8 mouse cellular contexts compared by ENCODE assay signal in the genomic region with DNA sequence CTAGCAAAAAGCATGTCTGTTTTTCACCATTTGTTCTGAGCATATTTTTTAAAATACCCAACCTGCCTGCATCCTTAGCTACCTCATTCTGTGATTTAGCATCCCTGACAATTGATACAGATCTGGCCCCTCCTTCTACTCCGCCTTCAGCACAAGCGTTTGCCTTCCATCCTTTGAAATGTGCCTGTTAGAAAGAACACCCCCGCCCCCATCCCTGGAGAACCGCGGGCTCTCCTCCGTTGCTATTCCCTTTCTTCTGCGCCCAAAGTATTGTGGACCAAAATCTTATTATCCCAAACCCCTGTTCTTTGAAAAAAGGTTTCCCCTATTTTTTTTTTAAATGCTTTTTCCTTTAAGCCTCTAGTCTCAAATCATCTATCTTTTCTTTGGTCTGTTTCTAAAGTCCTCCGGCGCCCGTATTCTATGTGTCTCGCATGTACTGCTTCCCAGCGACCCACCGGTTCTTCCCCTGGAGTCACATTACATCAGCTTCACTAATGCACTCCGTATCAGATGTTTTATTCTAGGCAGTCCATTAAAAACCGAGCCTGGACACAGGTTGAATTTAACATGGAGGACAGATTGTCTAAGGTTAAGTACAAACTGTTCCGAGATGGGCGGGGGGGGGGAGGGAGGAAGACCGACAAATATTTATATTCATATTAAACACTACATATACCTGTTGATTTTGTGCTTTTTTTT. TPM values are rescaled to one million over a fixed set of nuclear protein-coding genes. Genes with fewer than 3 reads are reported as not detected.
DNase-seq lines count a peak whose midpoint lies in the region; ATAC-seq and TF ChIP-seq lines count a peak whose summit lies in the region.

No protein-coding gene starts in this region.

- H3K36me3 ChIP-seq in forebrain, embryonic 15.5 days, result peaks cover under 1% of the 10 kb centered on the region; the same call in 1 of the 2 replicates
- no peaks in the 10 kb centered on the region for H3K36me3 ChIP-seq in limb, embryonic 10.5 days

- TF ChIP-seq CTCF in brain, embryonic 14.5 days (IDR thresholded peaks at IDR 0.05; ENCODE audit: borderline replicate concordance, extremely low read depth, insufficient read depth, insufficient read length), result no peak

- WGBS in forebrain, embryonic 15.5 days, result under 1% methylated on average over 18 of the region's 18 CpGs
- under 1% methylated on average over 18 of the region's 18 CpGs for WGBS in limb, embryonic 10.5 days

- no peaks in the 10 kb centered on the region for H3K9me3 ChIP-seq in forebrain, embryonic 15.5 days
- H3K9me3 ChIP-seq in limb, embryonic 10.5 days (replicated peaks), result no peaks in the 10 kb centered on the region

- peaks cover 43% of the 10 kb centered on the region for H3K4me1 ChIP-seq in forebrain, embryonic 15.5 days
- peaks cover 22% of the 10 kb centered on the region for H3K4me1 ChIP-seq in limb, embryonic 10.5 days

- peak overlapping the region; percentile 63 for H3K4me2 ChIP-seq in forebrain, embryonic 15.5 days (replicated peaks)

- H3K27me3 ChIP-seq in forebrain, embryonic 15.5 days, result no peaks in the 10 kb centered on the region
- peaks cover 56% of the 10 kb centered on the region for H3K27me3 ChIP-seq in limb, embryonic 10.5 days (ENCODE audit: low read depth, poor library complexity, severe bottlenecking)

- peak overlapping the region; percentile 63 for H3K4me3 ChIP-seq in forebrain, embryonic 15.5 days
- peak overlapping the region; percentile 71 for H3K4me3 ChIP-seq in limb, embryonic 10.5 days

- peak; percentile 29 for ATAC-seq in forebrain, embryonic 15.5 days (replicated peaks)
- no peak for ATAC-seq in erythroid progenitor cell, adult 5-6 weeks (replicated peaks; ENCODE audit: low FRiP score, poor library complexity, severe bottlenecking)

- H3K27ac ChIP-seq in forebrain, embryonic 15.5 days (replicated peaks), result peak overlapping the region; percentile 78
- no peak overlapping the region for H3K27ac ChIP-seq in limb, embryonic 10.5 days

- peak; percentile 56 for DNase-seq in embryo, embryonic 10 days (ENCODE audit: low spot score)
- no peak for DNase-seq in embryo, embryonic 9.5 days (ENCODE audit: extremely low spot score)
- DNase-seq in brain, embryonic 14.5 days (ENCODE audit: low read depth), result peak; percentile 82
- no peak for DNase-seq in limb, embryonic 10.5 days (ENCODE audit: low spot score)
- DNase-seq in retina, embryonic 14.5 days (ENCODE audit: low spot score), result peak; percentile 35
- no peak for DNase-seq in spleen, adult 18-20 months

- H3K9ac ChIP-seq in forebrain, embryonic 15.5 days (replicated peaks), result peak overlapping the region; percentile 72

- TF ChIP-seq POLR2A in brain, embryonic 14.5 days (IDR thresholded peaks at IDR 0.05; ENCODE audit: borderline replicate concordance, extremely low read depth, insufficient read depth, insufficient read length, poor library complexity, severe bottlenecking), result no peak

RNA-seq across cellular contexts. Expression of a gene that starts 0.6 kb away (rescaled TPM):
- polyA plus RNA-seq in brain, embryonic 14.5 days (2012; rRNA removed), result 1,464 and 1,575 TPM in 2 replicates
- 1,253 and 1,277 TPM in 2 replicates for polyA plus RNA-seq in forebrain, embryonic 15.5 days (2015; fragmentation: Nextera tagmentation; extraction: Ambion mirVana)
- 25.7 and 33.5 TPM in 2 replicates for polyA plus RNA-seq in limb, embryonic 10.5 days (2016; fragmentation: Nextera tagmentation; extraction: Ambion mirVana)
- total RNA-seq in erythroid progenitor cell, adult 5-6 weeks (2015; ENCODE audit: low replicate concordance), result 7.2 TPM in 1 of 2 replicates, not detected in the other
- 0.39 TPM in 1 of 2 replicates, not detected in the other for total RNA-seq in erythroid progenitor cell, adult 5-6 weeks (2017; ENCODE audit: low replicate concordance)

RNA-seq across cellular contexts. Expression of a gene that starts 56.8 kb away (rescaled TPM):
- polyA plus RNA-seq in brain, embryonic 14.5 days (2012; rRNA removed), result 19.9 and 47.9 TPM in 2 replicates
- 85.6 and 85.8 TPM in 2 replicates for polyA plus RNA-seq in forebrain, embryonic 15.5 days (2015; fragmentation: Nextera tagmentation; extraction: Ambion mirVana)
- polyA plus RNA-seq in limb, embryonic 10.5 days (2016; fragmentation: Nextera tagmentation; extraction: Ambion mirVana), result 26.6 and 37.3 TPM in 2 replicates
- total RNA-seq in erythroid progenitor cell, adult 5-6 weeks (2015; ENCODE audit: low replicate concordance), result 1.3 and 3.2 TPM in 2 replicates
- total RNA-seq in erythroid progenitor cell, adult 5-6 weeks (2017; ENCODE audit: low replicate concordance), result not detected in 2 replicates

Comparison
In these comparisons a context has a peak if more than half of its experiments do, and no peak if none do; other contexts are left out.
1. DNase-seq: peak in embryo, embryonic 10 days (single experiment), brain, embryonic 14.5 days (single experiment) and retina, embryonic 14.5 days (single experiment); none in embryo, embryonic 9.5 days (single experiment), limb, embryonic 10.5 days (single experiment) and spleen, adult 18-20 months (0 of 2).
2. RNA of a gene that starts 0.6 kb away (polyA plus RNA-seq): 1,464 to 1,575 TPM in brain, embryonic 14.5 days and 1,253 to 1,277 TPM in forebrain, embryonic 15.5 days; 25.7 to 33.5 TPM in limb, embryonic 10.5 days; every median in the first group is over 10 times any median in the second.